Mouse (Mus musculus) ES-E14 (cell line): ENCODE data around the gene Ptprn2.

Source experiments
- CHD2 ChIP-seq: IDR thresholded peaks from 2 replicates; pipeline ENCODE4 v1.6.1; 2014; ENCODE audit warnings: mild to moderate bottlenecking, low read depth, low read length, inconsistent platforms
- MAFK ChIP-seq: IDR thresholded peaks from 2 replicates; pipeline ENCODE4 v1.6.1; 2014; ENCODE audit warnings: mild to moderate bottlenecking, low read depth, low read length, inconsistent platforms; ENCODE audit not compliant: insufficient read depth

DNA sequence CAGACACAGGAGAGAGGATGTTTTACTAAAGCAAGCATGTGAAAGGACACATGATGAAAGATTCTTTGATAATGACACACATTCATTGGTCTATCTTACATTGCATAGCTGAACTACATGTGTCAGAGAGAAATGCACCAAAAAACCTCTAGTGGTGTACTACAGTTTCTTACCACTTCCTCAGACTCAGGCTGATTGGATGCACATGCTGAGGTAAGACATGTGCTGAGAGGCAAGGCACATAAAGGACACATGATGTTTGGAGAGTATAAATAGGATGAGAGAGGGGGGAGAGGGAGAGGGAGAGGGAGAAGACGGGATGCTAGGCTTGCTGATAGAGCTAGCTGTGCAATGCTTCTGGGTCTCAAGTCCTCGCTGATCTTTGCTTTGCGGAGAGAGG is 837.5 kb downstream of the Ptprn2 start:
- TF ChIP-seq MAFK (no peak), CHD2 (no peak)
